Mouse (Mus musculus): ENCODE measurements around the gene Cmpk1. TPM values are rescaled to one million over a fixed set of nuclear protein-coding genes. Genes with fewer than 3 reads are reported as not detected.

Cmpk1 gene
- total RNA-seq (2023), result 50.9 TPM

DNA sequence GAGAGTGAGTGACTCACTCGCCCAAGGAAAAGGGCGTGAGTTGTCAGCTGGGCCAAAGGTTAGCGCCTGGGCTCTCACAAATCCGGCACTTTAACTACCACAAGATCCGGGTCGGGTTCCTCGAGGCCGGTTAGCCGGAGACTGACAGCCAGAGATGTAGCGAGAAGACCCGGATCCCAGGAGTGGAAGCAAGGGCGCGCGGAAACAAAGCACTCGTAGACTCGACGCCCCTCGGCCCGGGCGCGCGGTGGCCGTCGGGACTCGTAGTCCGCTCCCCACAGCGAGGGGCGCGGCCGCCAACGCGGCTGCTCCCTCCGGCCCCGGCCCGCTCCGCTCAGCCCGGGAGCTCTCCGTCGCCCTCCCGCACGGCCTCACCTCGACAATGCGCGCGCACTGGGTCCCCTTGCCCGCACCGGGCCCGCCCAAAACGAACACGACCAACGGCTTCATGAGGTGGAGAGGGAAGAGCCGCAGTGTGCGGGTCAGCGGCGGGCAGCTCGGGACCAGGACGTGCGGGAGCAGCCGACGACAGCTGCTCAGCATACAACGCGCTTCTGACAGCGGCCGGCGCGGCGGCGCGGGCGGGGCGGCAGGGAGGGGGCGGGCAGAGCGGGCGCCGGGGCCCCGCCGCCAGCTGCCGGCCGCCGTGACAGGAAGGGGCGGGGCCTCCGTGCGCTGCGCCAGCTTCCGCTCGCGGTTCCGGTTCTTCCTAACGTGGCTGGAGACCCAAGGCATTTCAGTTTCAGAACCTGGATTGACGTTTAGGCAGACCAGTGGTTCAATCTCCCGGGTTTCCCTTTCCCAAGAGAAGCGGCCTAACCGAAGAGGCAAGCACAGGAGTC lies at the start of gene Cmpk1:
Gene Cmpk1 (minus strand): TSS at position 651 of the 842 bp plus-strand sequence.

DNA sequence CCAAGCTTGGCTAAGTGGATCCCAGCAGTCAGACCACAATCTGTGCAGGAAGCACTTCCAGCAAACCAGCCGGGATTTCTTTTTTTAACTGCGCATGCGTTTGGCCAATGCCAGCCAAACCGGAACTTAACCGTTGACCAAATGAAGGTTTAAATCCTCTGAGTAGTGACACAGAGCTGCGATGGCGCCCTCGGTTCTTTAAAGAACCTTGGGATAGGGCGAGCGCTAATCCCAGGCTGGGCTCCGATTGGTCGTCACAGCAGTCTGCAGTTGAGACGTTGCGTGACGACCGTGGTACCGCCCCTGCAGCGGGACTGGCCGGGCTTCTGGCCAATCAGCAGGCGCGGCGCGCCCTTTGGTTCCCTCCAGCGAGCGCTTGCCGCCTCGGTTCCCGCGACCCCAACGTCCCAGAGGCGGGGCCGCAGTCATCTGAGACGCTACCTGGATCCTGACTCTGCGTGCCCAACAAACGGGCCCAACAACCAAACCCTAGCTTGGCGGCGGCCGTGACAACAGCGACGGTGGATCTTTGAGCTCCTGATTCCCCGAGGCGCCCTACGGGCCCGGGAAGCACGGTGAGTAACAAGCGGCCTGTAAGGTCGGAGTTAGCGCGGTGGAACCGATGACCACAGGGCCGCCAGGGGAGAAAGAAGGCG lies 12.9 kb upstream of the Cmpk1 start, which contains the start of gene Stil:
Gene Stil (plus strand): TSS at position 387 of the 656 bp plus-strand sequence.

DNA sequence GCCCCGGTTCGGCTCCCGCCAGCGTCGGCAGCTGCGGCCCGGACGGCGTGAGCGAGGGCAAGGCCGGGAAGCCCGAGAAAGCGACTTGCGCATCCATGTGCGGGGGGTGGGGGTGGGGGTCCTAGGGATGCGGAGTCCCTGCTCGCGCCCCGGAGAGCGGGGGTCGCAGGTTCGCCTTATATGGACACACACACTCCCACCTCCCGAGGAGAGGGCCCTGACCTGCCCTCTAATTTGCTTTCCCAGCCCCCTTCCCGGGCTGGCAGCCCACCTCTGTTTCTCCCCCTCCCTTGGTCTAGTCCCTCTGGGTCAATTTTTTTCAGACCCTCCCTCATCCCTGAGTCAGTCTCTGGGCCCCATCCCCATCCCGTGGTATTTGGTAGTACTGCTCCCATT lies 61.1 kb downstream of the Cmpk1 start, which contains the start of gene Foxe3:
Gene Foxe3 (minus strand): TSS at position 97 of the 396 bp plus-strand sequence.

Other genes starting within 250 kb of the Cmpk1 start
- not detected for gene Gm12830, start 165.5 kb downstream of the Cmpk1 start, total RNA-seq (2023)
- 1.3 TPM for gene Foxd2, start 78.4 kb downstream of the Cmpk1 start, total RNA-seq (2023)
- not detected for gene Foxe3, start 61.2 kb downstream of the Cmpk1 start, total RNA-seq (2023)
- gene Stil, start 12.9 kb upstream of the Cmpk1 start, total RNA-seq (2023), result 1.9 TPM
- 1.1 TPM for gene Tal1, start 69.2 kb upstream of the Cmpk1 start, total RNA-seq (2023)
- gene Pdzk1ip1, start 101.5 kb upstream of the Cmpk1 start, total RNA-seq (2023), result 0.94 TPM
- gene Cyp4x1, start 147.0 kb upstream of the Cmpk1 start, total RNA-seq (2023), result not detected

Data from CD4-positive naive resting alpha-beta T cell, adult 76 days (primary cell).